Mouse (Mus musculus): ENCODE measurements around the gene Fbxl17. TPM values are rescaled to one million over a fixed set of nuclear protein-coding genes. Genes with fewer than 3 reads are reported as not detected.
A peak's percentile ranks its signal among the peaks of the same experiment; 100 is the strongest.

The Fbxl17 gene
- total RNA-seq, 2 experiments from 2014 or later: 59.0 to 66.2 TPM

DNA sequence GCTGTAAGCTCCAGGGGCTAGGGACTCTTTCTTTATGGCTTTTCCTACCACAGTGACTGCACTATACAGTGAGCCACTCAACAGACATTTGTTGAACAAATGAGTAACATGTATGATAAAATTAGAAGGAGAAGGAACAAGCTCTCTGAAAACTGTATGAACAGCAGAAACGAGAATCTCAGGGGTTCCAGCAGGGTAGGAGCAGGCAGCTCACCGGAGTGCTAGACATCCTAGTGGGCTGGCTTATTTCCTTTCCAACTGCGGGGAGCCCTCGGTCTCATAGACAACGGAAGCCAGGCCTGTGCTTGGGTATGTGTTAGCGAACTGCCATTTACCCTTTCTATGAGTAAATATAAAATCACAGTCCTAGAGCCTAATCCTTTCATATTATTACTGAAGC is 426.5 kb downstream of the Fbxl17 start:
- intact Hi-C loops (cut with DNase I): loop anchor here (5.0 kb wide), 2 partner anchors 46 to 191 kb away; partner anchors contain the start of gene Efna5
- TF ChIP-seq CTCF (IDR thresholded peaks at IDR 0.05): no peak
- peak overlapping the region; percentile 10; the same call in 1 of the 2 replicates for H3K27ac ChIP-seq
- H3K4me3 ChIP-seq: no peak overlapping the region
- DNase-seq (ENCODE audit: extremely low spot score in 1 of 2, low spot score in 2 of 2): no peak

DNA sequence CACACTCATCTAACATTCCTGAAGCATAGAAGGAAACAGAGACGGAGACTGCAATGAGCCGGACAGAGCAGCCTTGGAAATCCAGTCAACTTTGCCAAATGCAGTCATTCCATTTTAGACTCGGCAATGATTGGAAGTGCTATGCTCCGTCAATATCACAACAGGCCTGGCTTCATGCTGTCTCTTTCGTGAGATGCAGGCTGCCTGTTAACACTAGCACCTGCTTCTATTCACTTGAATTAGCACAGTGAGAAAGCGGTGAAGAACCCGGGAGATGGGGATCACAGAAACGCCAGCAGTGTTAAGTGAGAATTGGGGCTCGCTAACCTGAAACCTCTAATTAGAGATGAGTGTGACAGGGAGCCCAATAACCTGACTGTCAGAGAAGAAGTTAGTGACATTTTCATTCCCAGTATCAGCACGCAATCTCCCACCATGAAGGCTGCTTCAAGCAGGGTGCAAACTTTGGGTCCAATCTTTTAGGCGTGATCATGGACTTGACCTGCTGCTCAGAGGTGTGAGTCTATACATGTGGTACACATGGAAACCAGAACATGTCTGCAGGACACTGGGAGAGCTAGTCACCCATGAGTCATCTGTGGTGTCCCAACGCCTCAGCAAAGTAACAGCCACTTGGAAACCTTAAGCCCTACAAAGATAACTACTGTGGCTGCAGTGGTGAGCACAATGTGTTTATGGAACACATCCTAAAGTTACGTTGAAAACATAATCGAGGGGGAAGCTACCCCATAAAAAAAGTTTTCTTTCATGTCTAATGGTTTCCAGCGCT is 428.5 kb downstream of the Fbxl17 start:
- no peak for DNase-seq (ENCODE audit: extremely low spot score in 1 of 2, low spot score in 2 of 2)
- Histone ChIP-seq H3K27ac (no peak overlapping the region), H3K4me3 (no peak overlapping the region)
- intact Hi-C loops (cut with DNase I): loop anchor here (5.0 kb wide), 2 partner anchors 44 to 189 kb away; partner anchors contain the start of gene Efna5
- no peak for TF ChIP-seq CTCF (IDR thresholded peaks at IDR 0.05)

DNA sequence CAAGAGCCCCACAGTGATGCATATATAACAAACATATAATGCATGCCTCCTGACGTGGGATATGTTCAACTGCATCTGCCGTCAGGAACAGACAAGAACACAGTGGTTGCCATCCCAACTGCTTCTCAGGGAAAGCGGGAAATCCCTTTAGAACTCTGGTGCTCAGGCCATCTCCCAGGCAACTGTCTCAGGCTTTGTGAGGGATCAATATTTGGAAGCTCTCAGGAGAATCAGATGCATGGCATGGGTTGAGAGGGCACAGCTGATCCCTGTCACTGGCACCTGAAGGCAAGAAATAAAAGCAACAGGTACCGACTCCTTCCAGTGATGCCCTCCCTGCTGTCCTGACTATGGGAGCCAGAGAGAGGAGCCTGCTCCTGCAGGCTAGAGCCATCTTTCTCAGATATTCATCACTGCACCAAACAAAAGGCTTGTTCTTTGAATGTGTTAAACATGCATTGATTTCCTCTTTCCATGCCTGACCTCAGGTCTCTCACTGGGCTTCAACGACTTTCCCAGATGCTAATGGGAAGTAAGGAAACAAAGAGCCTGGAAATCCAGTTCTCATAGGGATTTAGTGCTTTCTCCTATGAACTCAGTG is 429.6 kb downstream of the Fbxl17 start:
- intact Hi-C loops (cut with DNase I): loop anchor here (5.0 kb wide), 2 partner anchors 43 to 188 kb away; partner anchors contain the start of gene Efna5
- no peak overlapping the region for H3K4me3 ChIP-seq
- TF ChIP-seq CTCF (IDR thresholded peaks at IDR 0.05): no peak
- DNase-seq (ENCODE audit: extremely low spot score in 1 of 2, low spot score in 2 of 2): no peak
- H3K27ac ChIP-seq: no peak overlapping the region

DNA sequence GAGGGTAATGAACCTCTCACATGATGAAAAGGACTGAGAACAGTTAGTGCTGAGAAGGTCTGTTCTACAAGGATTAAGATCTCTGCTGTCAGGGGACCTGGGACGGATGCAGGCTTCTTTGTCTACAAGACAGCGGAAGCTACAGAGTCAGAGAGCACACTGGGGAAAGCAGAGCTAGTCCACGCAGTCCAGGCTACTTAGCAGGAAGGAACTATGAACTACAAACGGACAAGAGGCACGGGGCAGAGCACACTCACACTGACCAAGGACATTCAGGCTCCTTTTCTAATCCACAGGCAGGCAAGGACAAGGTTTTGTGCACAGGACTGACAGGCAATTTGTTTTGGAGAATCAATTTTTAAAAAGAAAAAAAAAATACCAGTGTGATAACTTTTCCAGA is 437.0 kb downstream of the Fbxl17 start:
- Histone ChIP-seq H3K27ac (no peak overlapping the region), H3K4me3 (no peak overlapping the region)
- TF ChIP-seq CTCF (IDR thresholded peaks at IDR 0.05): no peak
- no peak for DNase-seq (ENCODE audit: extremely low spot score in 1 of 2, low spot score in 2 of 2)
- intact Hi-C loops (cut with DNase I): no loop called here

DNA sequence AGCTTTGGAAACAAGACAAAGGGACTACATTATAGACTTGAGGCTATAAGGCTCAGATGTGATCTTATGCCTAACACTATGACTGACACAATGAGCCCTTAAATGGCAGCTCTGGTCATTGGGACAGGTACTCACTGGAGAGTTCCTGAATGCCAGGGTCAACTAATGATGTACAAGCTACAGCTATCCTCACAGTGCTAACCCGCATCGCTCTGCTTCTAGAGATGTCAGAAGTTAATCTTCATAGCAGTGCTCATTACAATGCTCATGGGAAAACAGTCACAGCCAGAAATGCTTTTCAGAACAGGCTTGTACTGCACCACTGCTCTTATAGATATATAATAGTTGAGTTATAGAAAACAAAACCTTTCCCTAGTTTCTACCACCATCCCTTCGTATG is 438.0 kb downstream of the Fbxl17 start:
- intact Hi-C loops (cut with DNase I): no loop called here
- DNase-seq (ENCODE audit: extremely low spot score in 1 of 2, low spot score in 2 of 2): no peak
- no peak overlapping the region for H3K4me3 ChIP-seq
- no peak overlapping the region for H3K27ac ChIP-seq
- TF ChIP-seq CTCF (IDR thresholded peaks at IDR 0.05): no peak

DNA sequence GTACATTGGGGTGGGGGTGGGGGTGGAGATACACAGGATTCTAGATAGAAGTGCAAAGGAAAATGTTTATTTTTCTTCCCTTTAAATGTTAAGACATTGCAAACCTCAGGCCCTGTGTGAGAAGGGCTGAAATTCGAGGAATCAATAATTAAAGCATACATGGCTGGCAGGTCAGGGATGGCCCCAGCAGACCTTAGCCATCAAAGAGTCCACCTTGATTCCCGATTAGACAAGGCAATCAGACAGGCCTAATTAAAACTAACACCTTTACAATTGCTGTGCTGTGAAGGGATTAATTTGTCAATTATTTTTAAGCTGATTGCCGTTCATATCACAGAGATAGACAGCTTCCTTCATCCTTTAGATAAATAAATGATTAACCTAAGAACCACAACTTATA is 439.0 kb downstream of the Fbxl17 start:
- Histone ChIP-seq H3K4me3 (no peak overlapping the region), H3K27ac (no peak overlapping the region)
- intact Hi-C loops (cut with DNase I): no loop called here
- no peak for TF ChIP-seq CTCF (IDR thresholded peaks at IDR 0.05)
- DNase-seq (ENCODE audit: extremely low spot score in 1 of 2, low spot score in 2 of 2): no peak

DNA sequence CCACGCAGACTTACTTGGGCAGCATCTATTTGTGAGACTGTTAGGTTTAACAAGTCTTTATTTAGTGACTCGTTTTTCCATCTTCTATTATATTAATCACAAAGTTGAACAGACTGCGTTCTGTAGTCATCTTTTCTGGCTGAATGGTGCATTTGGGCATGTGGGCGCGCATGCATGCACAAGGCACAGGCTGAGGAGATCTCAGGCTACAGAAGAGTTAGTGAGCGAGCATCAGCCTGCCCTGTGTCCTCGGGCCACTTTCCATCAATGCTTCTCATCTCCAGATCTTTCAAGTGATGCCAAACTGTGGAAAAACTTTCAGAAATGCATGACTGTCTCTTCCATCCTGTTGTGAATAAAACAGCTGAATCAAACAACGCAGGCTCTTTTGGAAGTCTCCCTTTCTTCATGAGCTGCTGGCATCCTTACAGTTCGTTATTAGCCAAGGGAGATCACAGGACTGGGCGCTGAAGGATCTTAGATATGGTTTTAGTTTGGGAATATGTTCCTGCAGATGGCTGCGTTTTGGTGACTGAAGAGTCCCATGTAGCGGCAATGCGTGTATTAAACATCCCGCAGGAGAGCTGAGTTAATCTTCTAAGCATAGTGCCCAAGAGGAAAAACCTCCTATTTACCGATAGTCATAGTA is 442.0 kb downstream of the Fbxl17 start:
- no peak for DNase-seq (ENCODE audit: extremely low spot score in 1 of 2, low spot score in 2 of 2)
- 0 out of 2 replicates have a peak overlapping the region, but pooled peaks have one; percentile 2 for H3K27ac ChIP-seq
- H3K4me3 ChIP-seq: no peak overlapping the region
- no peak for TF ChIP-seq CTCF (IDR thresholded peaks at IDR 0.05)
- intact Hi-C loops (cut with DNase I): no loop called here

DNA sequence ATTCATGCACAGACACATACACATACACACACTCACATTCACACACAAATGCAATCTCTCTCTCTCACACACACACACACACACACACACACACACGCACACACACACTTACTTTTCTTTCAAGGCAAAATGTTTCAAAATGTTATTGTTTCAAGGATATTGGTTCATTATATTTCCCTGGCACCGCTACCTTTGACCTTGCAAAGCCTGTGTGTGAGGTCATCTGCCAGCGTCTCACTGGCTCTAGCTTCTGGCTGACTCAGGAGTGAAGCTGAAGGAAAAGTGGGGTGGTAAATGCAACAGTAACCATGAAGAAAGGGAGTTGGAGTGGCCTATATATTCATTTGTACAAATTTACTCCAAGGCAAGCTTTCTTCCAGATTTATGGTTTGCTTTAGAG is 442.8 kb downstream of the Fbxl17 start:
- no peak overlapping the region for H3K4me3 ChIP-seq
- TF ChIP-seq CTCF (IDR thresholded peaks at IDR 0.05): no peak
- intact Hi-C loops (cut with DNase I): no loop called here
- DNase-seq (ENCODE audit: extremely low spot score in 1 of 2, low spot score in 2 of 2): no peak
- H3K27ac ChIP-seq: no peak overlapping the region

DNA sequence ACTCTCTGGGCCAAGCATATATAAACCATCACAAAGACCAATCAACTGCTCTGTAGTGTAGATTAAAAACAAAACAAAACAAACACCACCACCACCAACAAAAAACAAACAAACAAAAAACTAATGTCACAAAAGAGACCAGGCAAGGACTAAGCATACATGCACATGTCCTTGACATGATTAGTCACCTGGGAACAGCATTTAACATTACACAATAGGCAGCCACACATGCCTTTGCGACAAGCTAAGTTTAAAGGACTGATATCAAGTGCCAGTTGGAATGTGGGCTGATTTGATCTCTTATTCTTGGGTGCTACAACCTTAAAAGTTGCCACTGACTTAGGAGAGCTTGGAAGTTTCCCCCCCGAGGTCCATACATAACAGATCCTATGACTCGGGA is 446.5 kb downstream of the Fbxl17 start:
- Histone ChIP-seq H3K27ac (no peak overlapping the region), H3K4me3 (no peak overlapping the region)
- no peak for DNase-seq (ENCODE audit: extremely low spot score in 1 of 2, low spot score in 2 of 2)
- intact Hi-C loops (cut with DNase I): no loop called here
- no peak for TF ChIP-seq CTCF (IDR thresholded peaks at IDR 0.05)

DNA sequence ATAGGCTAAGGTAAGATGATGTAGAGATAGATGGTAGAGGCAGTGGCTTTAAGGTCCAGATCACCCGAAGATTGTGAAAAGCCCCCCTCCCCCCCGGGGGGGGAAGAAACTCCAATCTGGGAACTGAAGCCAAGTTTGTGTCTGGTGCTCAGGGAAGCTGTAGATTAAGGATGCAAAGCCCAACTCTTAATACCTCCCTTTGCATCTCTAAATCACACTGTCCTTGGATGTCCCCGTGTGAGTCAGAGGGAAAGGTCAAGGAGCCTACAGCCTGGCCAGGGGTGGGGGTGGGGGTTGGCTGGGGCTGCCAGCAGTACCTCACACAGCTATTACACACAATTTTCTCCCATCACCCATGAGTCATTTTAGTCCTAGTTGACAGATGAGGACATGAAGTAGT is 453.4 kb downstream of the Fbxl17 start:
- intact Hi-C loops (cut with DNase I): no loop called here
- no peak for TF ChIP-seq CTCF (IDR thresholded peaks at IDR 0.05)
- no peak for DNase-seq (ENCODE audit: extremely low spot score in 1 of 2, low spot score in 2 of 2)
- H3K27ac ChIP-seq: no peak overlapping the region
- no peak overlapping the region for H3K4me3 ChIP-seq

DNA sequence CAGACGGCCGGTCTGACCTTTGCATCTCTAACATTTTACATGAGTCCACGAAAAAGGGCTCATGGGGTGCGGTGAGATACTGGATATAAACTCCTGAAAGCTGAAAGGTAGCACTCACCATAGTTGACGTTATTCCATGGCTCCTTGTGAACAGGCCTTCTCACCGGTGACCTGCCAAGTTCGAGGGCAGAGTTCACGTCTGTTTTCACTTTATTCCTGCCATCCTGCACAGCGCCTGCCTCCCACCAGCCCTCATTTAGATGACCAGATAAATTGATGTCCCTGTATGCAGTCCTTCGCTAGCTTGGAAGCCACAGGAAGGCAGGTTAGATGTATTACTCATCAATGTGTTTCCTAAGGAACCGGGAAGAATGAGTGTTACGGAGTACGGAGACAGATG is 454.5 kb downstream of the Fbxl17 start:
- TF ChIP-seq CTCF (IDR thresholded peaks at IDR 0.05): no peak
- no peak for DNase-seq (ENCODE audit: extremely low spot score in 1 of 2, low spot score in 2 of 2)
- intact Hi-C loops (cut with DNase I): no loop called here
- Histone ChIP-seq H3K4me3 (no peak overlapping the region), H3K27ac (no peak overlapping the region)

DNA sequence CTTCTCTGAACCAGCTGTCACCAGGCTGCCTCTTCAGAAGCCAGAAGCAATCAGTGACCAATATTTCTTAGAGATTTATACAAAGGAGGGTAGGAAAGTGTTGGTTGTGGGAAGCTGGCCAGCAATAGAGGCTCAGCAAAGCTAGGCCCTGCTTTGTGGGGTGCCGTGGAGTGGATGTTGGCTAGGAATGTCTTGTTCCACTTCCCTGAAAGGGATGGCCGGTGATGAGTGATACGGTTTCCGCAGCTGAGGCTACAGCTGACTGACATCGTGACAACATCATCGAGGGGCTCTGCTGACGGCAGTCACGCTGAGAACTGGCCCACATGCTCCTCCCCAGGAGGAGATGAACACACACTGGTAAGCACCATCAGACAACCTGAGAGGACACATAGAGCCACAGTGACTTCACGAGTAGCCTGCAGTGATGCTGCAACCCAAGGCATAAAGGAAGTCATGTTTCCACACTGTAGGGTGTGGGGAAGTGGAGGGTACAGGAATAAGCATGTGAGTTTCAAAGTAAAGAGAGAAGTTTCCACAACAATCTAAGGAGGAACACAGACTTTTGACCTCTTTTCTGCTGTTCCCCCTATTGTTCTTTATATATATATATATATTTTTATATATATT is 456.7 kb downstream of the Fbxl17 start:
- Histone ChIP-seq H3K27ac (no peak overlapping the region), H3K4me3 (no peak overlapping the region)
- intact Hi-C loops (cut with DNase I): no loop called here
- DNase-seq (ENCODE audit: extremely low spot score in 1 of 2, low spot score in 2 of 2): no peak
- TF ChIP-seq CTCF (IDR thresholded peaks at IDR 0.05): no peak

Measured in left cerebral cortex, adult 2 months (tissue).